Mouse (Mus musculus): ENCODE results near the gene Cdkn3. TPM values are rescaled to one million over a fixed set of nuclear protein-coding genes. Genes with fewer than 3 reads are reported as not detected.
A peak's percentile ranks its signal among the peaks of the same experiment; 100 is the strongest.

Cdkn3 gene
- polyA plus RNA-seq, 1 experiment from 2014 or later = 7.8 TPM

- no peak for ATAC-seq
- 0 out of 2 replicates have a peak, but pooled peaks cover 3% of the 10 kb centered on the region for H3K9me3 ChIP-seq (ENCODE audit: control insufficient read depth, low read length)
- no peak overlapping the region for H3K4me3 ChIP-seq (ENCODE audit: low read length)
- H3K4me1 ChIP-seq (ENCODE audit: control insufficient read depth, insufficient read depth, low read depth, low read length) = no peaks in the 10 kb centered on the region
- H3K4me2 ChIP-seq (ENCODE audit: low read length) = no peak overlapping the region
- H3K27ac ChIP-seq (ENCODE audit: low read depth, low read length) = no peak overlapping the region
- no peaks in the 10 kb centered on the region for H3K27me3 ChIP-seq (replicated peaks; ENCODE audit: control insufficient read depth, insufficient read depth, low read length)
- 96% methylated on average over 9 of the region's 9 CpGs for WGBS
- H3K9ac ChIP-seq (ENCODE audit: low read depth, low read length) = no peak overlapping the region
- peaks cover 41% of the 10 kb centered on the region for H3K36me3 ChIP-seq (ENCODE audit: control insufficient read depth, insufficient read depth, low read length)
These were observed 18.4 kb downstream of the Cdkn3 start for GRCm38 (mm10) chr14:46778756-46779155.

GRCm38 (mm10) chr14:46779217-46779616, 18.9 kb downstream of the Cdkn3 start:
- H3K36me3 ChIP-seq (ENCODE audit: control insufficient read depth, insufficient read depth, low read length) = peaks cover 41% of the 10 kb centered on the region
- no peak overlapping the region for H3K9ac ChIP-seq (ENCODE audit: low read depth, low read length)
- no peak for ATAC-seq
- no peaks in the 10 kb centered on the region for H3K4me1 ChIP-seq (ENCODE audit: control insufficient read depth, insufficient read depth, low read depth, low read length)
- H3K27ac ChIP-seq (ENCODE audit: low read depth, low read length) = no peak overlapping the region
- 95% methylated on average over 7 of the region's 7 CpGs for WGBS
- H3K27me3 ChIP-seq (replicated peaks; ENCODE audit: control insufficient read depth, insufficient read depth, low read length) = no peaks in the 10 kb centered on the region
- H3K4me2 ChIP-seq (ENCODE audit: low read length) = no peak overlapping the region
- H3K9me3 ChIP-seq (ENCODE audit: control insufficient read depth, low read length) = 0 out of 2 replicates have a peak, but pooled peaks cover 3% of the 10 kb centered on the region
- H3K4me3 ChIP-seq (ENCODE audit: low read length) = no peak overlapping the region

GRCm38 (mm10) chr14:46781086-46781485, 20.7 kb downstream of the Cdkn3 start:
- H3K27me3 ChIP-seq (replicated peaks; ENCODE audit: control insufficient read depth, insufficient read depth, low read length) = no peaks in the 10 kb centered on the region
- no peak for ATAC-seq
- H3K36me3 ChIP-seq (ENCODE audit: control insufficient read depth, insufficient read depth, low read length) = peaks cover 35% of the 10 kb centered on the region
- H3K4me1 ChIP-seq (ENCODE audit: control insufficient read depth, insufficient read depth, low read depth, low read length) = peaks cover 2% of the 10 kb centered on the region; the same call in 1 of the 2 replicates
- no peak overlapping the region for H3K27ac ChIP-seq (ENCODE audit: low read depth, low read length)
- H3K9me3 ChIP-seq (ENCODE audit: control insufficient read depth, low read length) = 0 out of 2 replicates have a peak, but pooled peaks cover 3% of the 10 kb centered on the region
- H3K9ac ChIP-seq (ENCODE audit: low read depth, low read length) = no peak overlapping the region
- H3K4me2 ChIP-seq (ENCODE audit: low read length) = no peak overlapping the region
- WGBS = 94% methylated on average over 7 of the region's 7 CpGs
- no peak overlapping the region for H3K4me3 ChIP-seq (ENCODE audit: low read length)

- ATAC-seq = no peak
- Histone ChIP-seq H3K27ac (ENCODE audit: low read depth, low read length) (no peak overlapping the region), H3K4me3 (ENCODE audit: low read length) (no peak overlapping the region), H3K9me3 (ENCODE audit: control insufficient read depth, low read length) (0 out of 2 replicates have a peak, but pooled peaks cover 3% of the 10 kb centered on the region), H3K4me1 (ENCODE audit: control insufficient read depth, insufficient read depth, low read depth, low read length) (peaks cover 11% of the 10 kb centered on the region), H3K27me3 (replicated peaks; ENCODE audit: control insufficient read depth, insufficient read depth, low read length) (no peaks in the 10 kb centered on the region), H3K9ac (ENCODE audit: low read depth, low read length) (no peak overlapping the region), H3K36me3 (ENCODE audit: control insufficient read depth, insufficient read depth, low read length) (peaks cover 33% of the 10 kb centered on the region), H3K4me2 (ENCODE audit: low read length) (no peak overlapping the region)
- 85% methylated on average over 8 of the region's 8 CpGs for WGBS
These were observed 22.0 kb downstream of the Cdkn3 start for GRCm38 (mm10) chr14:46782187-46782828.

- H3K27me3 ChIP-seq (replicated peaks; ENCODE audit: control insufficient read depth, insufficient read depth, low read length) = no peaks in the 10 kb centered on the region
- 92% methylated on average over 10 of the region's 10 CpGs for WGBS
These were observed 23.1 kb downstream of the Cdkn3 start for GRCm38 (mm10) chr14:46783327-46783926.

GRCm38 (mm10) chr14:46785247-46785646, 24.9 kb downstream of the Cdkn3 start:
- Histone ChIP-seq H3K4me2 (ENCODE audit: low read length) (no peak overlapping the region), H3K9me3 (ENCODE audit: control insufficient read depth, low read length) (no peaks in the 10 kb centered on the region), H3K27me3 (replicated peaks; ENCODE audit: control insufficient read depth, insufficient read depth, low read length) (no peaks in the 10 kb centered on the region), H3K27ac (ENCODE audit: low read depth, low read length) (no peak overlapping the region), H3K4me3 (ENCODE audit: low read length) (no peak overlapping the region), H3K4me1 (ENCODE audit: control insufficient read depth, insufficient read depth, low read depth, low read length) (peaks cover 16% of the 10 kb centered on the region), H3K36me3 (ENCODE audit: control insufficient read depth, insufficient read depth, low read length) (peaks cover 9% of the 10 kb centered on the region; the same call in 1 of the 2 replicates), H3K9ac (ENCODE audit: low read depth, low read length) (no peak overlapping the region)
- 81% methylated on average over 5 of the region's 5 CpGs for WGBS
- ATAC-seq = no peak

More at GRCm38 (mm10) chr14:46783327-46783926, 23.1 kb downstream of the Cdkn3 start:
- H3K9ac ChIP-seq (ENCODE audit: low read depth, low read length) = no peak overlapping the region
- no peak overlapping the region for H3K4me2 ChIP-seq (ENCODE audit: low read length)
- peaks cover 13% of the 10 kb centered on the region for H3K4me1 ChIP-seq (ENCODE audit: control insufficient read depth, insufficient read depth, low read depth, low read length)
- peaks cover 24% of the 10 kb centered on the region for H3K36me3 ChIP-seq (ENCODE audit: control insufficient read depth, insufficient read depth, low read length)
- H3K9me3 ChIP-seq (ENCODE audit: control insufficient read depth, low read length) = 0 out of 2 replicates have a peak, but pooled peaks cover 3% of the 10 kb centered on the region
- H3K4me3 ChIP-seq (ENCODE audit: low read length) = no peak overlapping the region
- ATAC-seq = no peak
- no peak overlapping the region for H3K27ac ChIP-seq (ENCODE audit: low read depth, low read length)

GRCm38 (mm10) chr14:46787454-46787786, 27.1 kb downstream of the Cdkn3 start:
- H3K4me1 ChIP-seq (ENCODE audit: control insufficient read depth, insufficient read depth, low read depth, low read length) = peaks cover 16% of the 10 kb centered on the region
- peak overlapping the region; percentile 98 for H3K9ac ChIP-seq (ENCODE audit: low read depth, low read length)
- peak overlapping the region; percentile 99 for H3K27ac ChIP-seq (ENCODE audit: low read depth, low read length)
- H3K9me3 ChIP-seq (ENCODE audit: control insufficient read depth, low read length) = no peaks in the 10 kb centered on the region
- H3K36me3 ChIP-seq (ENCODE audit: control insufficient read depth, insufficient read depth, low read length) = 0 out of 2 replicates have a peak, but pooled peaks cover 2% of the 10 kb centered on the region
- H3K4me3 ChIP-seq (ENCODE audit: low read length) = peak overlapping the region; percentile 93
- no peaks in the 10 kb centered on the region for H3K27me3 ChIP-seq (replicated peaks; ENCODE audit: control insufficient read depth, insufficient read depth, low read length)
- peak; percentile 5; the same call in 1 of the 2 replicates for ATAC-seq
- peak overlapping the region; percentile 90 for H3K4me2 ChIP-seq (ENCODE audit: low read length)
- under 1% methylated on average over 11 of the region's 11 CpGs for WGBS

GRCm38 (mm10) chr14:46787787-46788504, 27.6 kb downstream of the Cdkn3 start, which contains the start of gene Cnih1:
Gene Cnih1 (minus strand): TSS chr14:46788411.
- H3K4me1 ChIP-seq (ENCODE audit: control insufficient read depth, insufficient read depth, low read depth, low read length) = peaks cover 16% of the 10 kb centered on the region
- H3K36me3 ChIP-seq (ENCODE audit: control insufficient read depth, insufficient read depth, low read length) = 0 out of 2 replicates have a peak, but pooled peaks cover 2% of the 10 kb centered on the region
- H3K9me3 ChIP-seq (ENCODE audit: control insufficient read depth, low read length) = no peaks in the 10 kb centered on the region
- WGBS = under 1% methylated on average over 63 of the region's 86 CpGs
- H3K9ac ChIP-seq (ENCODE audit: low read depth, low read length) = peak within 1 kb of the TSS; percentile 98
- ATAC-seq = peak; percentile 97
- H3K27me3 ChIP-seq (replicated peaks; ENCODE audit: control insufficient read depth, insufficient read depth, low read length) = no peaks in the 10 kb centered on the region
- peak within 1 kb of the TSS; percentile 93 for H3K4me3 ChIP-seq (ENCODE audit: low read length)
- H3K27ac ChIP-seq (ENCODE audit: low read depth, low read length) = peak within 1 kb of the TSS; percentile 99
- peak within 1 kb of the TSS; percentile 90 for H3K4me2 ChIP-seq (ENCODE audit: low read length)

- H3K9ac ChIP-seq (ENCODE audit: low read depth, low read length) = peak overlapping the region; percentile 98; the same call in 1 of the 2 replicates
- H3K36me3 ChIP-seq (ENCODE audit: control insufficient read depth, insufficient read depth, low read length) = no peaks in the 10 kb centered on the region
- H3K27me3 ChIP-seq (replicated peaks; ENCODE audit: control insufficient read depth, insufficient read depth, low read length) = no peaks in the 10 kb centered on the region
- H3K9me3 ChIP-seq (ENCODE audit: control insufficient read depth, low read length) = no peaks in the 10 kb centered on the region
- 36% methylated on average over 8 of the region's 8 CpGs for WGBS
- peak overlapping the region; percentile 93 for H3K4me3 ChIP-seq (ENCODE audit: low read length)
- no peak for ATAC-seq
- H3K4me1 ChIP-seq (ENCODE audit: control insufficient read depth, insufficient read depth, low read depth, low read length) = peaks cover 16% of the 10 kb centered on the region
- peak overlapping the region; percentile 48 for H3K4me2 ChIP-seq (ENCODE audit: low read length)
- peak overlapping the region; percentile 99 for H3K27ac ChIP-seq (ENCODE audit: low read depth, low read length)
These were observed 28.2 kb downstream of the Cdkn3 start for GRCm38 (mm10) chr14:46788505-46788901.

Measured in hindbrain, embryonic 16.5 days (tissue).